Mouse (Mus musculus): ENCODE data around the gene Dlg2. TPM values are rescaled to one million over a fixed set of nuclear protein-coding genes. Genes with fewer than 3 reads are reported as not detected.
A peak's percentile ranks its signal among the peaks of the same experiment; 100 is the strongest.

Gene Dlg2
- polyA plus RNA-seq, 1 experiment from 2014 or later, result 14.2 TPM

- Histone ChIP-seq H3K36me3 (no peaks in the 10 kb centered on the region), H3K27ac (ENCODE audit: poor library complexity, severe bottlenecking) (0 out of 2 replicates have a peak overlapping the region, but pooled peaks have one; percentile 20), H3K4me3 (no peak overlapping the region), H3K27me3 (replicated peaks) (no peaks in the 10 kb centered on the region), H3K4me2 (no peak overlapping the region), H3K9me3 (replicated peaks) (no peaks in the 10 kb centered on the region), H3K9ac (no peak overlapping the region), H3K4me1 (replicated peaks) (no peaks in the 10 kb centered on the region)
- 54% methylated on average over 6 of the region's 6 CpGs for WGBS
- no peak for ATAC-seq (ENCODE audit: insufficient number of reproducible peaks, low FRiP score)
Observed at GRCm38 (mm10) chr7:92447938-92448337, 1971.5 kb downstream of the Dlg2 start.

- WGBS, result 77% methylated on average over 7 of the region's 7 CpGs
- Histone ChIP-seq H3K27me3 (replicated peaks) (no peaks in the 10 kb centered on the region), H3K9me3 (replicated peaks) (no peaks in the 10 kb centered on the region), H3K4me1 (replicated peaks) (no peaks in the 10 kb centered on the region), H3K4me2 (no peak overlapping the region), H3K27ac (ENCODE audit: poor library complexity, severe bottlenecking) (no peak overlapping the region), H3K36me3 (no peaks in the 10 kb centered on the region), H3K4me3 (no peak overlapping the region), H3K9ac (no peak overlapping the region)
- no peak for ATAC-seq (ENCODE audit: insufficient number of reproducible peaks, low FRiP score)
Observed at GRCm38 (mm10) chr7:92448782-92449575, 1972.5 kb downstream of the Dlg2 start.

- no peak for ATAC-seq (ENCODE audit: insufficient number of reproducible peaks, low FRiP score)
- H3K4me1 ChIP-seq (replicated peaks), result peaks cover 23% of the 10 kb centered on the region
- H3K9ac ChIP-seq, result no peak overlapping the region
- no peaks in the 10 kb centered on the region for H3K36me3 ChIP-seq
- WGBS, result 74% methylated on average over 2 of the region's 2 CpGs
- no peak overlapping the region for H3K27ac ChIP-seq (ENCODE audit: poor library complexity, severe bottlenecking)
- no peak overlapping the region for H3K4me2 ChIP-seq
- H3K4me3 ChIP-seq, result no peak overlapping the region
- H3K27me3 ChIP-seq (replicated peaks), result no peaks in the 10 kb centered on the region
- H3K9me3 ChIP-seq (replicated peaks), result no peaks in the 10 kb centered on the region
Observed at GRCm38 (mm10) chr7:92454176-92454575, 1977.7 kb downstream of the Dlg2 start.

- ATAC-seq (ENCODE audit: insufficient number of reproducible peaks, low FRiP score), result no peak
- Histone ChIP-seq H3K4me1 (replicated peaks) (peaks cover 23% of the 10 kb centered on the region), H3K36me3 (no peaks in the 10 kb centered on the region), H3K9me3 (replicated peaks) (no peaks in the 10 kb centered on the region), H3K9ac (no peak overlapping the region), H3K4me2 (no peak overlapping the region), H3K27me3 (replicated peaks) (no peaks in the 10 kb centered on the region), H3K4me3 (no peak overlapping the region), H3K27ac (ENCODE audit: poor library complexity, severe bottlenecking) (no peak overlapping the region)
- WGBS, result 19% methylated on average over 5 of the region's 5 CpGs
Observed at GRCm38 (mm10) chr7:92455927-92456326, 1979.5 kb downstream of the Dlg2 start.

GRCm38 (mm10) chr7:92457791-92458190 lies 1981.3 kb downstream of the Dlg2 start:
- Histone ChIP-seq H3K4me3 (no peak overlapping the region), H3K4me2 (0 out of 2 replicates have a peak overlapping the region, but pooled peaks have one; percentile 12), H3K9me3 (replicated peaks) (no peaks in the 10 kb centered on the region), H3K36me3 (no peaks in the 10 kb centered on the region), H3K27me3 (replicated peaks) (no peaks in the 10 kb centered on the region), H3K27ac (ENCODE audit: poor library complexity, severe bottlenecking) (peak overlapping the region; percentile 20; the same call in 1 of the 2 replicates), H3K4me1 (replicated peaks) (peaks cover 23% of the 10 kb centered on the region), H3K9ac (no peak overlapping the region)
- peak; percentile 84 for ATAC-seq (ENCODE audit: insufficient number of reproducible peaks, low FRiP score)
- 5% methylated on average over 4 of the region's 4 CpGs for WGBS

- no peaks in the 10 kb centered on the region for H3K27me3 ChIP-seq (replicated peaks)
- peak overlapping the region; percentile 20 for H3K27ac ChIP-seq (ENCODE audit: poor library complexity, severe bottlenecking)
- H3K36me3 ChIP-seq, result no peaks in the 10 kb centered on the region
- ATAC-seq (ENCODE audit: insufficient number of reproducible peaks, low FRiP score), result no peak
- H3K4me2 ChIP-seq, result no peak overlapping the region
- H3K9ac ChIP-seq, result no peak overlapping the region
- WGBS, result 50% methylated on average over 4 of the region's 4 CpGs
- H3K4me3 ChIP-seq, result no peak overlapping the region
- H3K9me3 ChIP-seq (replicated peaks), result no peaks in the 10 kb centered on the region
- H3K4me1 ChIP-seq (replicated peaks), result peaks cover 23% of the 10 kb centered on the region
Observed at GRCm38 (mm10) chr7:92458308-92458707, 1981.8 kb downstream of the Dlg2 start.

GRCm38 (mm10) chr7:92460578-92460977 lies 1984.1 kb downstream of the Dlg2 start:
- ATAC-seq (ENCODE audit: insufficient number of reproducible peaks, low FRiP score), result no peak
- no peaks in the 10 kb centered on the region for H3K9me3 ChIP-seq (replicated peaks)
- no peak overlapping the region for H3K4me3 ChIP-seq
- H3K36me3 ChIP-seq, result no peaks in the 10 kb centered on the region
- no peak overlapping the region for H3K27ac ChIP-seq (ENCODE audit: poor library complexity, severe bottlenecking)
- no peak overlapping the region for H3K4me2 ChIP-seq
- peaks cover 22% of the 10 kb centered on the region for H3K4me1 ChIP-seq (replicated peaks)
- no peaks in the 10 kb centered on the region for H3K27me3 ChIP-seq (replicated peaks)
- H3K9ac ChIP-seq, result no peak overlapping the region

- Histone ChIP-seq H3K27ac (ENCODE audit: poor library complexity, severe bottlenecking) (no peak overlapping the region), H3K36me3 (no peaks in the 10 kb centered on the region), H3K27me3 (replicated peaks) (no peaks in the 10 kb centered on the region), H3K9me3 (replicated peaks) (no peaks in the 10 kb centered on the region), H3K4me3 (no peak overlapping the region), H3K4me2 (no peak overlapping the region), H3K9ac (no peak overlapping the region), H3K4me1 (replicated peaks) (peaks cover 18% of the 10 kb centered on the region)
- no peak for ATAC-seq (ENCODE audit: insufficient number of reproducible peaks, low FRiP score)
- 59% methylated on average over 3 of the region's 3 CpGs for WGBS
Observed at GRCm38 (mm10) chr7:92461256-92461655, 1984.8 kb downstream of the Dlg2 start.

- Histone ChIP-seq H3K4me1 (replicated peaks) (peaks cover 3% of the 10 kb centered on the region; the same call in 1 of the 2 replicates), H3K4me2 (no peak overlapping the region), H3K27me3 (replicated peaks) (no peaks in the 10 kb centered on the region), H3K4me3 (no peak overlapping the region), H3K27ac (ENCODE audit: poor library complexity, severe bottlenecking) (no peak overlapping the region), H3K36me3 (no peaks in the 10 kb centered on the region), H3K9ac (no peak overlapping the region), H3K9me3 (replicated peaks) (no peaks in the 10 kb centered on the region)
- ATAC-seq (ENCODE audit: insufficient number of reproducible peaks, low FRiP score), result no peak
- WGBS, result 35% methylated on average over 2 of the region's 2 CpGs
Observed at GRCm38 (mm10) chr7:92463080-92463877, 1986.8 kb downstream of the Dlg2 start.

GRCm38 (mm10) chr7:92464290-92464689 lies 1987.8 kb downstream of the Dlg2 start:
- WGBS, result 65% methylated on average over 2 of the region's 2 CpGs
- Histone ChIP-seq H3K9me3 (replicated peaks) (no peaks in the 10 kb centered on the region), H3K4me1 (replicated peaks) (no peaks in the 10 kb centered on the region), H3K27me3 (replicated peaks) (no peaks in the 10 kb centered on the region), H3K4me3 (no peak overlapping the region), H3K36me3 (no peaks in the 10 kb centered on the region), H3K4me2 (no peak overlapping the region), H3K9ac (no peak overlapping the region), H3K27ac (ENCODE audit: poor library complexity, severe bottlenecking) (no peak overlapping the region)
- ATAC-seq (ENCODE audit: insufficient number of reproducible peaks, low FRiP score), result no peak

GRCm38 (mm10) chr7:92479143-92479542 lies 2002.7 kb downstream of the Dlg2 start:
- Histone ChIP-seq H3K36me3 (no peaks in the 10 kb centered on the region), H3K4me1 (replicated peaks) (no peaks in the 10 kb centered on the region), H3K4me3 (no peak overlapping the region), H3K27me3 (replicated peaks) (no peaks in the 10 kb centered on the region), H3K4me2 (no peak overlapping the region), H3K9me3 (replicated peaks) (no peaks in the 10 kb centered on the region), H3K27ac (ENCODE audit: poor library complexity, severe bottlenecking) (no peak overlapping the region), H3K9ac (no peak overlapping the region)
- WGBS, result 62% methylated on average over 1 of the region's 1 CpGs
- no peak for ATAC-seq (ENCODE audit: insufficient number of reproducible peaks, low FRiP score)
